ENCODE assay signal across 10 mouse cellular contexts in the genomic region with DNA sequence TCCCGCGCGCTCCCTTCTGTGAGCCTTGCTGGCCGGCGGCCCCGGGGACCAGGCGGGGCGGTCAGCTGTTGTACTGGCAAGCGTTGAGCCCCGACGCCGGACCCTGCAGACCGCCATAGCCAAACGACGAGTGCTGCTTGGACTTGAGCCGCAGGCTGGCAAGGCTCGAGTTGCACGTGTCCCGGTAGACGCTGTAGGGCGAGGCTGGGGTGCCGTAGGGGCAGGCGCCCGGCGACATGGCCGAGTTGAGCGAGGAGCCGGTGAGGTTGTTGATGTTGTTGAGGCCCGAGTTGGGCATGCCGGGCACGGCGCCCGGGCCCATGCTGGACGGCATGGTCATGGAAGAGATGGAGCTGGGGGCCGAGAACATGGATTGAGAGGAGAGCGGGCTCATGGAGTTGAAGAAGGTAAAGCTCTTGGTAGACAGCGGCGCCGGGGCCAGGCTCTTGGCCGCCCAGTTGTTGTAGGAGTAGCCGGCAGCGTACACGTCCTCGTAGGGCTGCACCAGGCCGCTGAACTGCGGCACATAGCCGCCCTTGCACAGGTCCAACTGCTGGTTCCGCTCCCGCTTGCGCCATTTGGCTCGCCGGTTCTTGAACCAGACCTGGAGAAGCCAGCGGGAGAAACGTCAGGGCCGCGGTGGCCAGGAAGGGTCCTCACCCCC. TPM values are rescaled to one million over a fixed set of nuclear protein-coding genes. Genes with fewer than 3 reads are reported as not detected.
DNase-seq lines count a peak whose midpoint lies in the region; ATAC-seq and TF ChIP-seq lines count a peak whose summit lies in the region.
"Had no signal": no experiment of that assay in that cellular context is flagged by ENCODE, and none has a peak within 500 bp of the region (broad histone marks: within the 10 kb centered on the region; RNA-seq: fewer than 3 reads in every experiment).

No protein-coding gene starts in this region.

- H3K4me3 ChIP-seq in gastrocnemius, adult 2 months, result peak overlapping the region; percentile 48
- H3K4me3 ChIP-seq in neural tube, embryonic 15.5 days (replicated peaks), result no peak overlapping the region
- 0 out of 2 replicates have a peak overlapping the region, but pooled peaks have one; percentile 12 for H3K4me3 ChIP-seq in intestine, embryonic 14.5 days (ENCODE audit: low read depth, low read length)
- H3K4me3 ChIP-seq in stomach, embryonic 16.5 days (replicated peaks; ENCODE audit: low read length), result peak overlapping the region; percentile 41

- H3K9me3 ChIP-seq in neural tube, embryonic 15.5 days (replicated peaks), result no peaks in the 10 kb centered on the region
- H3K9me3 ChIP-seq in intestine, embryonic 14.5 days (ENCODE audit: control insufficient read depth, low read length), result no peaks in the 10 kb centered on the region
- H3K9me3 ChIP-seq in stomach, embryonic 16.5 days (replicated peaks; ENCODE audit: control insufficient read depth, low read length), result no peaks in the 10 kb centered on the region

- H3K4me2 ChIP-seq in neural tube, embryonic 15.5 days, result no peak overlapping the region
- H3K4me2 ChIP-seq in intestine, embryonic 14.5 days (ENCODE audit: low read length), result peak overlapping the region; percentile 39
- peak overlapping the region; percentile 72 for H3K4me2 ChIP-seq in stomach, embryonic 16.5 days (ENCODE audit: low read depth, low read length)

- H3K27me3 ChIP-seq in neural tube, embryonic 15.5 days (replicated peaks), result peaks cover 89% of the 10 kb centered on the region
- H3K27me3 ChIP-seq in intestine, embryonic 14.5 days (replicated peaks; ENCODE audit: control insufficient read depth, insufficient read depth, low read length), result peaks cover 86% of the 10 kb centered on the region
- peaks cover 6% of the 10 kb centered on the region; the same call in 1 of the 2 replicates for H3K27me3 ChIP-seq in stomach, embryonic 16.5 days (ENCODE audit: control insufficient read depth, insufficient read depth, low read length)

- H3K4me1 ChIP-seq in neural tube, embryonic 15.5 days, result peaks cover 14% of the 10 kb centered on the region
- 0 out of 2 replicates have a peak, but pooled peaks cover 5% of the 10 kb centered on the region for H3K4me1 ChIP-seq in intestine, embryonic 14.5 days (replicated peaks; ENCODE audit: control insufficient read depth, insufficient read depth, low read length)
- peaks cover 17% of the 10 kb centered on the region for H3K4me1 ChIP-seq in stomach, embryonic 16.5 days (ENCODE audit: control insufficient read depth, insufficient read depth, low read length)

- no peak overlapping the region for H3K9ac ChIP-seq in neural tube, embryonic 15.5 days (replicated peaks)
- peak overlapping the region; percentile 20; the same call in 1 of the 2 replicates for H3K9ac ChIP-seq in intestine, embryonic 14.5 days (ENCODE audit: low read length)
- peak overlapping the region; percentile 72 for H3K9ac ChIP-seq in stomach, embryonic 16.5 days (ENCODE audit: low read length)

- ATAC-seq in neural tube, embryonic 15.5 days (ENCODE audit: low FRiP score), result no peak
- no peak for ATAC-seq in intestine, embryonic 14.5 days (replicated peaks; ENCODE audit: low FRiP score, low TSS enrichment, low read depth)
- ATAC-seq in stomach, embryonic 16.5 days (ENCODE audit: insufficient read depth, low FRiP score), result no peak
- ATAC-seq in megakaryocyte, adult 5-6 weeks (ENCODE audit: poor library complexity, severe bottlenecking), result no peak
- ATAC-seq in megakaryocyte progenitor cell, adult 5-6 weeks (replicated peaks; ENCODE audit: poor library complexity), result no peak

- TF ChIP-seq CTCF in gastrocnemius, adult 2 months (IDR thresholded peaks at IDR 0.05), result no peak

- H3K36me3 ChIP-seq in neural tube, embryonic 15.5 days, result no peaks in the 10 kb centered on the region
- no peaks in the 10 kb centered on the region for H3K36me3 ChIP-seq in intestine, embryonic 14.5 days (ENCODE audit: control insufficient read depth, insufficient read depth, low read length)
- H3K36me3 ChIP-seq in stomach, embryonic 16.5 days (ENCODE audit: control insufficient read depth, insufficient read depth, low read length), result peaks cover 8% of the 10 kb centered on the region; the same call in 1 of the 2 replicates

- DNase-seq in gastrocnemius, adult 2 months, result peak; percentile 48
- no peak for DNase-seq in gastrocnemius, postnatal 25 days
- DNase-seq in neural tube, embryonic 10.5 days (ENCODE audit: extremely low spot score, low spot score), result peak; percentile 75
- peak; percentile 84 for DNase-seq in intestine, embryonic 14.5 days (ENCODE audit: low spot score)

- peak overlapping the region; percentile 53 for H3K27ac ChIP-seq in gastrocnemius, adult 2 months
- H3K27ac ChIP-seq in neural tube, embryonic 15.5 days (replicated peaks), result no peak overlapping the region
- H3K27ac ChIP-seq in intestine, embryonic 14.5 days (ENCODE audit: low read depth), result no peak overlapping the region
- H3K27ac ChIP-seq in stomach, embryonic 16.5 days (ENCODE audit: low read length), result peak overlapping the region; percentile 80

- intact Hi-C loops in gastrocnemius, adult 2 months (cut with DNase I), result no loop called here

- 4% methylated on average over 56 of the region's 56 CpGs for WGBS in neural tube, embryonic 15.5 days
- 6% methylated on average over 56 of the region's 56 CpGs for whole genome bisulfite sequencing in intestine, embryonic 14.5 days
- 13% methylated on average over 56 of the region's 56 CpGs for whole genome bisulfite sequencing in stomach, embryonic 16.5 days

RNA-seq across cellular contexts. Expression of gene Pitx1, which starts 9.9 kb away (rescaled TPM):
- total RNA-seq in gastrocnemius, adult 2 months (2021), result under 1 TPM; 0.15 to 0.22 TPM
- total RNA-seq in gastrocnemius, postnatal 25 days (2021), result under 1 TPM; 0.46 to 0.70 TPM
- 0.29 TPM in 1 of 2 replicates, not detected in the other for polyA plus RNA-seq in neural tube, embryonic 15.5 days (2015; fragmentation: Nextera tagmentation; extraction: Ambion mirVana)
- 20.3 and 22.2 TPM in 2 replicates for polyA plus RNA-seq in intestine, embryonic 14.5 days (2014; fragmentation: Nextera tagmentation; extraction: Ambion mirVana)
- polyA plus RNA-seq in stomach, embryonic 16.5 days (2015; fragmentation: Nextera tagmentation; extraction: Ambion mirVana), result 106 and 110 TPM in 2 replicates
- not detected in 2 replicates for total RNA-seq in megakaryocyte, adult 5-6 weeks (2015)
- not detected in 2 replicates for total RNA-seq in megakaryocyte, adult 5-6 weeks (2017)
- not detected in 2 replicates for total RNA-seq in megakaryocyte progenitor cell, adult 5-6 weeks (2015)
- not detected in 2 replicates for total RNA-seq in megakaryocyte progenitor cell, adult 5-6 weeks (2017)
- total RNA-seq: heart, postnatal 10 days; megakaryocyte-erythroid progenitor cell, adult 5-6 weeks had no signal

RNA-seq across cellular contexts. Expression of gene Catsper3, which starts 41.8 kb away (rescaled TPM):
- under 1 TPM; 0.23 to 0.39 TPM for total RNA-seq in gastrocnemius, adult 2 months (2021)
- total RNA-seq in gastrocnemius, postnatal 25 days (2021), result not detected
- polyA plus RNA-seq in neural tube, embryonic 15.5 days (2015; fragmentation: Nextera tagmentation; extraction: Ambion mirVana), result 0.26 TPM in 1 of 2 replicates, not detected in the other
- polyA plus RNA-seq in intestine, embryonic 14.5 days (2014; fragmentation: Nextera tagmentation; extraction: Ambion mirVana), result 0.23 TPM in 1 of 2 replicates, not detected in the other
- 0.10 TPM in 1 of 2 replicates, not detected in the other for polyA plus RNA-seq in stomach, embryonic 16.5 days (2015; fragmentation: Nextera tagmentation; extraction: Ambion mirVana)
- not detected in 2 replicates for total RNA-seq in megakaryocyte, adult 5-6 weeks (2015)
- not detected in 2 replicates for total RNA-seq in megakaryocyte, adult 5-6 weeks (2017)
- 0.37 TPM in 1 of 2 replicates, not detected in the other for total RNA-seq in megakaryocyte progenitor cell, adult 5-6 weeks (2015)
- not detected in 2 replicates for total RNA-seq in megakaryocyte progenitor cell, adult 5-6 weeks (2017)
- total RNA-seq: megakaryocyte-erythroid progenitor cell, adult 5-6 weeks had no signal

Comparison
In these comparisons a context has a peak if more than half of its experiments do, and no peak if none do; other contexts are left out.
1. H3K27ac ChIP-seq: peak in gastrocnemius, adult 2 months (single experiment) and stomach, embryonic 16.5 days (single experiment); none in neural tube, embryonic 15.5 days (single experiment) and intestine, embryonic 14.5 days (single experiment).